Mouse (Mus musculus): ENCODE results near the gene Grin3a. TPM values are rescaled to one million over a fixed set of nuclear protein-coding genes. Genes with fewer than 3 reads are reported as not detected.

Grin3a gene
- polyA plus RNA-seq, 1 experiment from 2014 or later = 1.1 TPM

DNA sequence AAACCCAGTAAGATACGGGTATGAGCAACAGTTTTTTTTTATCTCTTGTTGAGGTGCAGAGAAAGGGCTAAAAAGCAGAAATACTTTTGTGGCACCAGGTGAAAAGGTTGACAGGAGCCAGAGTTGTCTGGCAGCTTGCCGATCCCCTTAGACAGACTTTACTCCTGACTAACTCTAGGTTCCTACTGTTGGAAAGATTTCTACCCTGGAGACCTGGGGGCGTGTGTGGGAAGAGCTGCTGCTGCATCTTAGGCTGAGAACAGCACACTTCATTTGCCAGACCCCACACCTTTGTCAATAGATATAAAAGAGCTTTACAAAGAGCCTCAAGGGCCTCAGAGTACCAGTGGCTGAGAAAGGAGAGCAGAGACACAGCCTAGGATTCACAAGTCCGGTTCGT lies 180.7 kb downstream of the Grin3a start:
- whole genome bisulfite sequencing = 86% methylated on average over 5 of the region's 5 CpGs
- ATAC-seq (ENCODE audit: insufficient number of reproducible peaks, low FRiP score, low TSS enrichment, low read depth) (no peak), DNase-seq (ENCODE audit: low spot score) (no peak)
- no peak overlapping the region for H3K9ac ChIP-seq (ENCODE audit: low read length)
- no peak overlapping the region for H3K4me2 ChIP-seq (ENCODE audit: low read depth, severe bottlenecking)
- no peaks in the 10 kb centered on the region for H3K27me3 ChIP-seq (ENCODE audit: control insufficient read depth, insufficient read depth, low read length)
- no peaks in the 10 kb centered on the region for H3K9me3 ChIP-seq (ENCODE audit: control insufficient read depth, low read length)
- H3K4me3 ChIP-seq (ENCODE audit: low read depth, low read length) = no peak overlapping the region
- no peaks in the 10 kb centered on the region for H3K36me3 ChIP-seq (ENCODE audit: control insufficient read depth, insufficient read depth, low read length)
- no peaks in the 10 kb centered on the region for H3K4me1 ChIP-seq (ENCODE audit: control insufficient read depth, insufficient read depth, low read length)
- no peak overlapping the region for H3K27ac ChIP-seq (replicated peaks; ENCODE audit: low read depth, low read length)

DNA sequence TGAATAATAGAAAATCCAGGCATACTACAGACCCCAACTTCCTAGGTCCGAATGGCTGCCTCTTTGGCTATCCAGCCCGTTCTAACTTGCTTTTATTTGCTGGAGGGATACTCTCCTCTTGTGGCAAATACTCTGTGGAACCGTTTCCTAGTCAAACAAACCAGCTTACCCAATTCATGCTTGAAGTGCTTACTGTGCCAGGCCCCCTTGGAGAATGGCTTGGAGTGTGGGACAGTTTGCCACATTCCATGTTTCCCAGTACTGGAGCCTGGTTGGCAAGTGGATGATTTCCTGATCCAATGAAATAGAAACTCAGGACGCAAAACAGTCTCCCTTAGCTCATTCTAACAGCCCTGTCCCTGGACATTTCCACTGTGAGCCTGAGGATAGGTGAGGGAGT lies 183.3 kb downstream of the Grin3a start:
- no peak overlapping the region for H3K4me3 ChIP-seq (ENCODE audit: low read depth, low read length)
- peaks cover 3% of the 10 kb centered on the region; the same call in 1 of the 2 replicates for H3K36me3 ChIP-seq (ENCODE audit: control insufficient read depth, insufficient read depth, low read length)
- H3K4me2 ChIP-seq (ENCODE audit: low read depth, severe bottlenecking) = no peak overlapping the region
- no peak overlapping the region for H3K9ac ChIP-seq (ENCODE audit: low read length)
- H3K9me3 ChIP-seq (ENCODE audit: control insufficient read depth, low read length) = no peaks in the 10 kb centered on the region
- 84% methylated on average over 4 of the region's 4 CpGs for WGBS
- H3K27ac ChIP-seq (replicated peaks; ENCODE audit: low read depth, low read length) = no peak overlapping the region
- DNase-seq (ENCODE audit: low spot score) (no peak), ATAC-seq (ENCODE audit: insufficient number of reproducible peaks, low FRiP score, low TSS enrichment, low read depth) (no peak)
- no peaks in the 10 kb centered on the region for H3K4me1 ChIP-seq (ENCODE audit: control insufficient read depth, insufficient read depth, low read length)
- no peaks in the 10 kb centered on the region for H3K27me3 ChIP-seq (ENCODE audit: control insufficient read depth, insufficient read depth, low read length)

DNA sequence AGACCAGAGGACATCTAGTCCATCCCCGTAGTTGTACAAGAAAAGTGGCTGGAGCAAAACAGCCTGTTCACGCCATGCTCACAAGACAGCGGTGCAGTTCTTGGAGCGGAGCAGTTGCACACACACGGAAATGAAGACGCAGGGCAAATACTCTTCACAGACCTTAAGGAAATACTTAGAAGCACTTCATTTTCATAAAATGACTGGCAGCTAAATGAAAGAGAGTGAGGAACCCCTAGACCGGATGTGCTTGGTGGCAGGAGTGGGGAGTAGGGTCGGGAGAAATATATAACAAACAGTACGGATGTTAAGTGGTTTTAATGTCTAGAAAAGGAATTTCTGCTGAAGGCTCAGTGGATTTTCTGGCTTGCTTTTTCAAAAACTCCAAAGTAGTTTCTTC lies 183.9 kb downstream of the Grin3a start:
- H3K4me3 ChIP-seq (ENCODE audit: low read depth, low read length) = no peak overlapping the region
- no peak overlapping the region for H3K9ac ChIP-seq (ENCODE audit: low read length)
- H3K9me3 ChIP-seq (ENCODE audit: control insufficient read depth, low read length) = no peaks in the 10 kb centered on the region
- no peak overlapping the region for H3K4me2 ChIP-seq (ENCODE audit: low read depth, severe bottlenecking)
- no peaks in the 10 kb centered on the region for H3K4me1 ChIP-seq (ENCODE audit: control insufficient read depth, insufficient read depth, low read length)
- H3K36me3 ChIP-seq (ENCODE audit: control insufficient read depth, insufficient read depth, low read length) = peaks cover 3% of the 10 kb centered on the region; the same call in 1 of the 2 replicates
- ATAC-seq (ENCODE audit: insufficient number of reproducible peaks, low FRiP score, low TSS enrichment, low read depth) (no peak), DNase-seq (ENCODE audit: low spot score) (no peak)
- no peak overlapping the region for H3K27ac ChIP-seq (replicated peaks; ENCODE audit: low read depth, low read length)
- no peaks in the 10 kb centered on the region for H3K27me3 ChIP-seq (ENCODE audit: control insufficient read depth, insufficient read depth, low read length)
- 94% methylated on average over 9 of the region's 9 CpGs for WGBS

DNA sequence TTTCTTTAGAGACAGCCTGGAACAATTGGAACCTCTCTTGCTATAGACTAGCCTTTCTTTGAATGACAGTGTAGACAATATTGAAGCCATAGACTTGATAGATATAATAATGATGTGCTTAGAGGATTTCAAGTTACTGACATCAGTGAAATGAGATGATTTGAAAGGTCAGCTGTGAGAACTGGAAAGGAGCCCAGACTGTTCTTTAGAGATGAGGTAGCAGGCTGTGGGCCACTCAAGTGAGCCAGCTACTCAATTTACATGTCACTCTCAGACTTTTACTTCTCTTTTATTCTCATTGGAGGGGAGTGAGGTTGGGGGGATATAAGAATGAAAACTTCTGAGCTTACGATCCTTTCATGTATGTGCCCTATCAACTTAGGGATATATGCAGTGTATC lies 186.1 kb downstream of the Grin3a start:
- ATAC-seq (ENCODE audit: insufficient number of reproducible peaks, low FRiP score, low TSS enrichment, low read depth) (no peak), DNase-seq (ENCODE audit: low spot score) (no peak)
- no peak overlapping the region for H3K4me3 ChIP-seq (ENCODE audit: low read depth, low read length)
- H3K4me2 ChIP-seq (ENCODE audit: low read depth, severe bottlenecking) = no peak overlapping the region
- H3K27me3 ChIP-seq (ENCODE audit: control insufficient read depth, insufficient read depth, low read length) = no peaks in the 10 kb centered on the region
- H3K4me1 ChIP-seq (ENCODE audit: control insufficient read depth, insufficient read depth, low read length) = no peaks in the 10 kb centered on the region
- H3K27ac ChIP-seq (replicated peaks; ENCODE audit: low read depth, low read length) = no peak overlapping the region
- H3K9me3 ChIP-seq (ENCODE audit: control insufficient read depth, low read length) = no peaks in the 10 kb centered on the region
- H3K9ac ChIP-seq (ENCODE audit: low read length) = no peak overlapping the region
- peaks cover 10% of the 10 kb centered on the region; the same call in 1 of the 2 replicates for H3K36me3 ChIP-seq (ENCODE audit: control insufficient read depth, insufficient read depth, low read length)
- WGBS = 100% methylated on average over 1 of the region's 1 CpGs

DNA sequence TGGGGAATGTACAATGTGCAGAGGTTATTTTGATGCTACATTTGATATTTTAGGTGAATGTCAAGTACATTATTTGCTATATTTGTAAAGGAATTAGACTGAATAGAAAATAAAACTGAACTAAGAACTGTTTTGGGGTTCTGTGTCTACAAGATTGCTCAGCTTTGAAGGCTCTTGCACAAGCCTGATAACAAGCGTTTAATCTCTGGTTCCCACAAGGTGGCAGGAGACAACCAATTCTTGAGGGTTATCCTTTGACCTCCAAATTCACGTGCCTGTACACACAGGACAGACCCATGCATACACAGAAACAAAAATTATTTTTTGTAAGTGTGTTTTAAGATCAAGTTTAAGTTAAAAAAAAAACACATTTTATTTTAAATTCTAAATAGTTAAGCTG lies 205.6 kb downstream of the Grin3a start:
- Histone ChIP-seq H3K27me3 (ENCODE audit: control insufficient read depth, insufficient read depth, low read length) (no peaks in the 10 kb centered on the region), H3K4me1 (ENCODE audit: control insufficient read depth, insufficient read depth, low read length) (no peaks in the 10 kb centered on the region), H3K36me3 (ENCODE audit: control insufficient read depth, insufficient read depth, low read length) (peaks cover 14% of the 10 kb centered on the region), H3K9me3 (ENCODE audit: control insufficient read depth, low read length) (no peaks in the 10 kb centered on the region), H3K4me2 (ENCODE audit: low read depth, severe bottlenecking) (no peak overlapping the region), H3K27ac (replicated peaks; ENCODE audit: low read depth, low read length) (no peak overlapping the region), H3K4me3 (ENCODE audit: low read depth, low read length) (no peak overlapping the region), H3K9ac (ENCODE audit: low read length) (no peak overlapping the region)
- no peak for DNase-seq (ENCODE audit: low spot score)
- 81% methylated on average over 2 of the region's 2 CpGs for WGBS
- ATAC-seq (ENCODE audit: insufficient number of reproducible peaks, low FRiP score, low TSS enrichment, low read depth) = no peak

DNA sequence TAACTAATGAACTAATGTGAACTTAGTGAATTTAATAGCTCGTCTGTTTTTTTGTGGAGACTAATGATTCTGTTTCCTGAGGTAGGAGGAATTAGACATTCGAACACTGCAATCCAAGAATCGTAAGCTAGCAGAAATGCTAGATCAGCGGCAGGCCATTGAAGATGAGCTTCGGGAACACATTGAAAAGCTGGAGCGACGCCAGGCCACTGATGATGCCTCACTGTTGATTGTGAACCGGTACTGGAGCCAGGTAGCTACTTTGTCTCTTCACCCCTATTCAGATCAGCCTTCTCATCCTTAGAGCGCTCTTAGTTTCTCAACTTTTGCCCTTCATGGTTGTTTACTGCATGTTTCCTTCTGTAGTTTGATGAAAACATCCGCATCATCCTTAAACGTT lies 207.7 kb downstream of the Grin3a start:
- no peak overlapping the region for H3K27ac ChIP-seq (replicated peaks; ENCODE audit: low read depth, low read length)
- H3K36me3 ChIP-seq (ENCODE audit: control insufficient read depth, insufficient read depth, low read length) = peaks cover 10% of the 10 kb centered on the region; the same call in 1 of the 2 replicates
- H3K9me3 ChIP-seq (ENCODE audit: control insufficient read depth, low read length) = no peaks in the 10 kb centered on the region
- no peak overlapping the region for H3K9ac ChIP-seq (ENCODE audit: low read length)
- ATAC-seq (ENCODE audit: insufficient number of reproducible peaks, low FRiP score, low TSS enrichment, low read depth) (no peak), DNase-seq (ENCODE audit: low spot score) (no peak)
- no peak overlapping the region for H3K4me3 ChIP-seq (ENCODE audit: low read depth, low read length)
- no peaks in the 10 kb centered on the region for H3K27me3 ChIP-seq (ENCODE audit: control insufficient read depth, insufficient read depth, low read length)
- no peaks in the 10 kb centered on the region for H3K4me1 ChIP-seq (ENCODE audit: control insufficient read depth, insufficient read depth, low read length)
- no peak overlapping the region for H3K4me2 ChIP-seq (ENCODE audit: low read depth, severe bottlenecking)
- WGBS = 91% methylated on average over 11 of the region's 11 CpGs

DNA sequence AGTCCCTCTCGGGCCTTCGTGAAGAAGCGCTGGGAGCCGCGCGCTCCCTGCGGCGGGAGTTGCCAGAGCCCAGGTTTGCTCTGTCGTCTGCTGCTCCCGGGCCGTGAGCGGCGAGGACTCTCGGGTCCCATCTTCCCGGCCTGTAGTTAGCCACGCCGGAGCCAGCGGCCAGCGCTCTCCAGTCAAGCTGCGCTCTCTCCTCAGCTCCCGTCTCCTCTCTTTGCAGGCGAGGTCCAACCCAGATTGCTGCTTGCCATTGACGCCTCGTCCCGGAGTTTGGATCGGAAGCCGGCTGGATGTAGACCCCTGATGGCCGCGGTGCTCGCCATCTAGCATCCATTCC lies 213.4 kb downstream of the Grin3a start:
- no peaks in the 10 kb centered on the region for H3K27me3 ChIP-seq (ENCODE audit: control insufficient read depth, insufficient read depth, low read length)
- under 1% methylated on average over 30 of the region's 30 CpGs for WGBS
- no peaks in the 10 kb centered on the region for H3K9me3 ChIP-seq (ENCODE audit: control insufficient read depth, low read length)
- DNase-seq (ENCODE audit: low spot score) (no peak), ATAC-seq (ENCODE audit: insufficient number of reproducible peaks, low FRiP score, low TSS enrichment, low read depth) (peak; percentile 68; the same call in 1 of the 2 replicates)
- no peaks in the 10 kb centered on the region for H3K4me1 ChIP-seq (ENCODE audit: control insufficient read depth, insufficient read depth, low read length)
- H3K4me3 ChIP-seq (ENCODE audit: low read depth, low read length) = peak overlapping the region; percentile 91
- H3K36me3 ChIP-seq (ENCODE audit: control insufficient read depth, insufficient read depth, low read length) = peaks cover 2% of the 10 kb centered on the region; the same call in 1 of the 2 replicates
- H3K4me2 ChIP-seq (ENCODE audit: low read depth, severe bottlenecking) = peak overlapping the region; percentile 82
- peak overlapping the region; percentile 86 for H3K9ac ChIP-seq (ENCODE audit: low read length)
- H3K27ac ChIP-seq (replicated peaks; ENCODE audit: low read depth, low read length) = peak overlapping the region; percentile 36; the same call in 1 of the 2 replicates

DNA sequence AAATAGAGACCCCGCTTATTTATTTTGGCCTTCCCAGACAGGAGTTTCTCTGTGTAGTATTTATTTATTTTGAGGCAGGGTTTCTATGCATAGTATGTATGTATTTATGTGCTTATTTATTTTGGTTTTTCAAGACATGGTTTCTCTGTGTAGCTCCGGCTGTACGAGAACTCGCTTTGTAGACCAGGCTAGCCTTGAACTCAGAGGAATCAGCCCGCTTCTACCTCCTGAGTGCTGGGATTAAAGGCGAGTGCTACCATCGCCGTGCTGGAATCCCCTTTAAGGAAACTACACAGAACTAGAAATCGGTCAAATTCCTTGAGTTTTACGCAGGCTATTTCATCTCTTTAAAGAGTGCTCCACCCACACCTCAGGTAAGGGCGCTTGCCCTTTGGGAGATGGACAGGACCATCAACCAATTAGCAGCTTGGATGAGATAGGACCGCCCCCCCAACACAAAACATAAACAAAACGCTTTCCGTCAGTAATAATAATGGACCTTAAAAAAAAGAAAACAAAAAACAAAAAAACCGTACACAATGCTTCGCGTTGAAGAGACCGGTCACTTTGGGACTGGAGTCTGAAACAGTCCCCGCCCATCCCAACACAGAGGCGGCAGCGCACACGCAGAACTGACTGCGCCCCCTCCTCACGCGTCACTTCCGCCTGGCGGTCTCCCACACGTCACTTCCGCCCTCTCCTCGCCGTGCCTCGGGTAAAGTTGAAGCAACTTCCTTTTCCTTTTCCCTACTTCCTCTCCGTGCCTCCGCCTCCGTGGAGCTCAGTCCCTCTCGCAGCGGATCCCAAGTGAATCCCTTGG lies 214.0 kb downstream of the Grin3a start, which contains the start of gene Rnf20:
Gene Rnf20 (plus strand): TSS at position 688 of the 820 bp plus-strand sequence.
- Histone ChIP-seq H3K4me1 (ENCODE audit: control insufficient read depth, insufficient read depth, low read length) (no peaks in the 10 kb centered on the region), H3K9me3 (ENCODE audit: control insufficient read depth, low read length) (no peaks in the 10 kb centered on the region), H3K36me3 (ENCODE audit: control insufficient read depth, insufficient read depth, low read length) (peaks cover 2% of the 10 kb centered on the region; the same call in 1 of the 2 replicates), H3K4me3 (ENCODE audit: low read depth, low read length) (peak within 1 kb of the TSS; percentile 91), H3K9ac (ENCODE audit: low read length) (peak within 1 kb of the TSS; percentile 86), H3K27me3 (ENCODE audit: control insufficient read depth, insufficient read depth, low read length) (no peaks in the 10 kb centered on the region), H3K4me2 (ENCODE audit: low read depth, severe bottlenecking) (peak within 1 kb of the TSS; percentile 82), H3K27ac (replicated peaks; ENCODE audit: low read depth, low read length) (peak within 1 kb of the TSS; percentile 36; the same call in 1 of the 2 replicates)
- 3% methylated on average over 37 of the region's 37 CpGs for WGBS
- DNase-seq (ENCODE audit: low spot score) = peak; percentile 96
- ATAC-seq (ENCODE audit: insufficient number of reproducible peaks, low FRiP score, low TSS enrichment, low read depth) = peak; percentile 98

Data from limb, embryonic 11.5 days (tissue).